Mouse (Mus musculus) embryonic facial prominence, embryonic 12.5 days (tissue): ENCODE data around the gene Chac1. TPM values are rescaled to one million over a fixed set of nuclear protein-coding genes. Genes with fewer than 3 reads are reported as not detected.

ENCODE experiments used
- ATAC-seq: fragments of 200-750 bp; cut with Nextera tagmentation; 2 replicates; pipeline ENCODE4 v1.8.0; 2017; ENCODE audit not compliant: insufficient number of reproducible peaks, insufficient read depth, low FRiP score, low TSS enrichment
- H3K27ac ChIP-seq: fragments of 300-500 bp; sonication (generic); 2 replicates; pipeline ENCODE4 v1.5.1; 2016; ENCODE audit warnings: mild to moderate bottlenecking
- H3K27me3 ChIP-seq: fragments of 300-500 bp; sonication (generic); 2 replicates; pipeline ENCODE4 v1.6.1; 2016; ENCODE audit warnings: mild to moderate bottlenecking, moderate library complexity
- H3K36me3 ChIP-seq: fragments of 300-500 bp; sonication (generic); 2 replicates; pipeline ENCODE4 v1.6.1; 2016; ENCODE audit warnings: mild to moderate bottlenecking
- H3K4me1 ChIP-seq: fragments of 300-500 bp; sonication (generic); 2 replicates; pipeline ENCODE4 v1.6.1; 2016
- H3K4me2 ChIP-seq: fragments of 300-500 bp; sonication (generic); replicated peaks from 2 replicates; pipeline ENCODE4 v1.6.1; 2016; ENCODE audit warnings: mild to moderate bottlenecking, moderate library complexity
- H3K4me3 ChIP-seq: fragments of 300-500 bp; sonication (generic); 2 replicates; pipeline ENCODE4 v1.5.1; 2016; ENCODE audit warnings: mild to moderate bottlenecking
- H3K9ac ChIP-seq: fragments of 300-500 bp; sonication (generic); 2 replicates; pipeline ENCODE4 v1.6.1; 2016; ENCODE audit warnings: mild to moderate bottlenecking, moderate library complexity
- H3K9me3 ChIP-seq: fragments of 300-500 bp; sonication (generic); 2 replicates; pipeline ENCODE4 v1.6.1; 2016; ENCODE audit warnings: mild to moderate bottlenecking, moderate library complexity
- WGBS: fragments of 180-500 bp; shearing (Covaris S2); methylation state at CpG from one replicate; pipeline ENCODE4 v1.1.7; 2016; 5-methylcytosine and 5-hydroxymethylcytosine counted together
- polyA plus RNA-seq: library from polyadenylated mRNA; unstranded; fragments of >200 nt; fragmentation: Nextera tagmentation; extraction: Ambion mirVana; gene quantifications from 2 replicates; pipeline ENCODE4 v1.2.1, GENCODE M21; 2016

Chac1 gene
- polyA plus RNA-seq, 1 experiment from 2014 or later, result 0.79 TPM

GRCm38 (mm10) chr2:119388266-119388665 lies 37.2 kb downstream of the Chac1 start:
- ATAC-seq, result no peak
- Histone ChIP-seq H3K9me3 (no peaks in the 10 kb centered on the region), H3K4me1 (no peaks in the 10 kb centered on the region), H3K4me3 (no peak overlapping the region), H3K4me2 (no peak overlapping the region), H3K9ac (no peak overlapping the region), H3K27ac (no peak overlapping the region), H3K36me3 (peaks cover 38% of the 10 kb centered on the region), H3K27me3 (no peaks in the 10 kb centered on the region)
- 94% methylated on average over 1 of the region's 1 CpGs for WGBS

- 94% methylated on average over 4 of the region's 4 CpGs for WGBS
These were observed 39.0 kb downstream of the Chac1 start for GRCm38 (mm10) chr2:119389992-119390391.

GRCm38 (mm10) chr2:119398252-119398651 lies 47.2 kb downstream of the Chac1 start:
- Histone ChIP-seq H3K9me3 (no peaks in the 10 kb centered on the region), H3K4me1 (no peaks in the 10 kb centered on the region), H3K27me3 (no peaks in the 10 kb centered on the region), H3K36me3 (peaks cover 39% of the 10 kb centered on the region), H3K4me3 (no peak overlapping the region), H3K27ac (no peak overlapping the region), H3K4me2 (no peak overlapping the region), H3K9ac (no peak overlapping the region)
- no peak for ATAC-seq
- WGBS, result 86% methylated on average over 5 of the region's 5 CpGs

More at GRCm38 (mm10) chr2:119389992-119390391, 39.0 kb downstream of the Chac1 start:
- Histone ChIP-seq H3K4me1 (no peaks in the 10 kb centered on the region), H3K36me3 (peaks cover 39% of the 10 kb centered on the region), H3K27me3 (no peaks in the 10 kb centered on the region), H3K4me2 (no peak overlapping the region), H3K9ac (no peak overlapping the region), H3K4me3 (no peak overlapping the region), H3K27ac (no peak overlapping the region), H3K9me3 (no peaks in the 10 kb centered on the region)
- no peak for ATAC-seq

- Histone ChIP-seq H3K4me3 (no peak overlapping the region), H3K4me1 (no peaks in the 10 kb centered on the region), H3K27ac (no peak overlapping the region), H3K36me3 (peaks cover 36% of the 10 kb centered on the region), H3K27me3 (no peaks in the 10 kb centered on the region), H3K4me2 (no peak overlapping the region), H3K9ac (no peak overlapping the region), H3K9me3 (no peaks in the 10 kb centered on the region)
- no peak for ATAC-seq
- 86% methylated on average over 1 of the region's 1 CpGs for WGBS
These were observed 47.6 kb downstream of the Chac1 start for GRCm38 (mm10) chr2:119398665-119399064.

DNA sequence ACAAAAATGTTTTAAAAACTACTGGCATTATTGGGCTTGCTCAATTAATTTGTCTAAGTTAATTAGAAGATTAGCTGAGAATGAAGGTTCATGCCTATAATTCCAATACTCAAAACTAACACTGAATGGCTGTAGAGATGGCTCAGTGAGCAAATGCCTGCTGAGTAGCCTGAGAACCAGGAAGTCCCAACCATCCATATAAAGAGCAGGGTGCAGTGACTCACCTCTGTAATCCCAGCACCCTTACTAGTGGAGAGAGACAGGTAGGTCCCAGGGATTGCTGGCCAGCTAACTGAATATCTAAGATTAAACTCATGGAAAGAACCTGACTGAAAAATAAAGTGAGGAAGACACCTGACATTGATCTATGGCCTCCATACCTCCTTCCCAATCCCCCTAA lies 48.3 kb downstream of the Chac1 start:
- Histone ChIP-seq H3K36me3 (peaks cover 37% of the 10 kb centered on the region), H3K27ac (no peak overlapping the region), H3K4me2 (no peak overlapping the region), H3K9ac (no peak overlapping the region), H3K4me1 (no peaks in the 10 kb centered on the region), H3K27me3 (no peaks in the 10 kb centered on the region), H3K4me3 (no peak overlapping the region), H3K9me3 (no peaks in the 10 kb centered on the region)
- no peak for ATAC-seq

Other genes starting within 250 kb of the Chac1 start
- gene Rad51, start 238.4 kb upstream of the Chac1 start, polyA plus RNA-seq, result 53.3 and 57.7 TPM in 2 replicates
- gene Rmdn3, start 194.2 kb upstream of the Chac1 start, polyA plus RNA-seq, result 41.9 and 42.3 TPM in 2 replicates
- gene Gchfr, start 183.5 kb upstream of the Chac1 start, polyA plus RNA-seq, result 4.7 and 5.2 TPM in 2 replicates
- gene Gm14137, start 176.7 kb upstream of the Chac1 start, polyA plus RNA-seq, result 0.70 and 1.1 TPM in 2 replicates
- 57.0 and 58.2 TPM in 2 replicates for gene Zfyve19, start 142.6 kb upstream of the Chac1 start, polyA plus RNA-seq
- 26.5 and 27.5 TPM in 2 replicates for gene Dnajc17, start 142.4 kb upstream of the Chac1 start, polyA plus RNA-seq
- gene Ppp1r14d, start 121.3 kb upstream of the Chac1 start, polyA plus RNA-seq, result 0.28 TPM in 1 of 2 replicates, not detected in the other
- 8.8 and 10.6 TPM in 2 replicates for gene Spint1, start 113.9 kb upstream of the Chac1 start, polyA plus RNA-seq
- 5.7 and 6.9 TPM in 2 replicates for gene Rhov, start 80.0 kb upstream of the Chac1 start, polyA plus RNA-seq
- 23.8 and 23.9 TPM in 2 replicates for gene Vps18, start 62.5 kb upstream of the Chac1 start, polyA plus RNA-seq
- gene Dll4, start 25.4 kb upstream of the Chac1 start, polyA plus RNA-seq, result 5.1 and 5.7 TPM in 2 replicates
- gene Ino80, start 126.5 kb downstream of the Chac1 start, polyA plus RNA-seq, result 4.7 and 4.9 TPM in 2 replicates
- gene Exd1, start 196.4 kb downstream of the Chac1 start, polyA plus RNA-seq, result 0.32 and 1.3 TPM in 2 replicates
- gene Chp1, start 196.5 kb downstream of the Chac1 start, polyA plus RNA-seq, result 64.4 TPM in 2 replicates